Mouse (Mus musculus): Measurements from ENCODE around the gene Zfhx3. TPM values are rescaled to one million over a fixed set of nuclear protein-coding genes. Genes with fewer than 3 reads are reported as not detected.

Gene Zfhx3
- total RNA-seq, 2 experiments from 2014 or later, result 3.5 to 5.9 TPM

- no peak for DNase-seq (ENCODE audit: low spot score in 2 of 2)
- intact Hi-C loops (cut with DNase I), result no loop called here
Measured at GRCm38 (mm10) chr8:107998874-107999273, 56.4 kb downstream of the Zfhx3 start.

- no peak for DNase-seq (ENCODE audit: low spot score in 2 of 2)
- intact Hi-C loops (cut with DNase I), result no loop called here
Measured at GRCm38 (mm10) chr8:108011516-108011915, 69.1 kb downstream of the Zfhx3 start.

GRCm38 (mm10) chr8:108017727-108018126 lies 75.3 kb downstream of the Zfhx3 start:
- no peak for DNase-seq (ENCODE audit: low spot score in 2 of 2)
- intact Hi-C loops (cut with DNase I), result no loop called here

- intact Hi-C loops (cut with DNase I), result no loop called here
- no peak for DNase-seq (ENCODE audit: low spot score in 2 of 2)
Measured at GRCm38 (mm10) chr8:108019651-108020050, 77.2 kb downstream of the Zfhx3 start.

- DNase-seq (ENCODE audit: low spot score in 2 of 2), result no peak
- intact Hi-C loops (cut with DNase I), result no loop called here
Measured at GRCm38 (mm10) chr8:108022404-108022803, 80.0 kb downstream of the Zfhx3 start.

- intact Hi-C loops (cut with DNase I), result no loop called here
- DNase-seq (ENCODE audit: low spot score in 2 of 2), result no peak
Measured at GRCm38 (mm10) chr8:108024331-108024730, 81.9 kb downstream of the Zfhx3 start.

- intact Hi-C loops (cut with DNase I), result no loop called here
Measured at GRCm38 (mm10) chr8:108025249-108025648, 82.8 kb downstream of the Zfhx3 start.

GRCm38 (mm10) chr8:108026557-108027440 lies 84.4 kb downstream of the Zfhx3 start:
- no peak for DNase-seq (ENCODE audit: low spot score in 2 of 2)
- intact Hi-C loops (cut with DNase I), result no loop called here

More at GRCm38 (mm10) chr8:108025249-108025648, 82.8 kb downstream of the Zfhx3 start:
- DNase-seq (ENCODE audit: low spot score in 2 of 2), result no peak

GRCm38 (mm10) chr8:108027561-108028025 lies 85.1 kb downstream of the Zfhx3 start:
- no peak for DNase-seq (ENCODE audit: low spot score in 2 of 2)
- intact Hi-C loops (cut with DNase I), result no loop called here

GRCm38 (mm10) chr8:108028440-108028839 lies 86.0 kb downstream of the Zfhx3 start:
- intact Hi-C loops (cut with DNase I), result no loop called here
- DNase-seq (ENCODE audit: low spot score in 2 of 2), result no peak

- no peak for DNase-seq (ENCODE audit: low spot score in 2 of 2)
- intact Hi-C loops (cut with DNase I), result no loop called here
Measured at GRCm38 (mm10) chr8:108031159-108031558, 88.7 kb downstream of the Zfhx3 start.

- intact Hi-C loops (cut with DNase I), result no loop called here
- DNase-seq (ENCODE audit: low spot score in 2 of 2), result no peak
Measured at GRCm38 (mm10) chr8:108034070-108034469, 91.6 kb downstream of the Zfhx3 start.

- intact Hi-C loops (cut with DNase I), result no loop called here
- DNase-seq (ENCODE audit: low spot score in 2 of 2), result no peak
Measured at GRCm38 (mm10) chr8:108034726-108035125, 92.3 kb downstream of the Zfhx3 start.

GRCm38 (mm10) chr8:108043618-108044017 lies 101.2 kb downstream of the Zfhx3 start:
- intact Hi-C loops (cut with DNase I), result no loop called here
- DNase-seq (ENCODE audit: low spot score in 2 of 2), result no peak

- intact Hi-C loops (cut with DNase I), result no loop called here
- DNase-seq (ENCODE audit: low spot score in 2 of 2), result no peak
Measured at GRCm38 (mm10) chr8:108044185-108044584, 101.7 kb downstream of the Zfhx3 start.

- intact Hi-C loops (cut with DNase I), result no loop called here
- no peak for DNase-seq (ENCODE audit: low spot score in 2 of 2)
Measured at GRCm38 (mm10) chr8:108056241-108056640, 113.8 kb downstream of the Zfhx3 start.

GRCm38 (mm10) chr8:108061972-108062371 lies 119.5 kb downstream of the Zfhx3 start:
- no peak for DNase-seq (ENCODE audit: low spot score in 2 of 2)
- intact Hi-C loops (cut with DNase I), result no loop called here

- DNase-seq (ENCODE audit: low spot score in 2 of 2), result no peak
- intact Hi-C loops (cut with DNase I), result no loop called here
Measured at GRCm38 (mm10) chr8:108067111-108067510, 124.7 kb downstream of the Zfhx3 start.

GRCm38 (mm10) chr8:108068195-108068594 lies 125.8 kb downstream of the Zfhx3 start:
- intact Hi-C loops (cut with DNase I), result no loop called here
- no peak for DNase-seq (ENCODE audit: low spot score in 2 of 2)

GRCm38 (mm10) chr8:108070438-108070837 lies 128.0 kb downstream of the Zfhx3 start:
- DNase-seq (ENCODE audit: low spot score in 2 of 2), result no peak
- intact Hi-C loops (cut with DNase I), result no loop called here

GRCm38 (mm10) chr8:108072126-108072746 lies 129.8 kb downstream of the Zfhx3 start:
- intact Hi-C loops (cut with DNase I), result no loop called here

More at GRCm38 (mm10) chr8:108072126-108072746, 129.8 kb downstream of the Zfhx3 start:
- no peak for DNase-seq (ENCODE audit: low spot score in 2 of 2)

All from left cerebral cortex, postnatal 36 days (tissue).